Mouse (Mus musculus) adrenal gland, postnatal 4 days (tissue): ENCODE data around the gene Mzf1. TPM values are rescaled to one million over a fixed set of nuclear protein-coding genes. Genes with fewer than 3 reads are reported as not detected.

Source experiments
- DNase-seq, 2 experiments: peaks; one replicate each; pipeline ENCODE4 v3.0.0; 2021 to 2022; ENCODE audit warnings: low spot score in 2 of 2, mixed read lengths in 2 of 2
- total RNA-seq, 2 experiments: library from RNA; stranded (reverse); gene quantifications; 2 replicates each; pipeline ENCODE4 v1.2.3; 2021

Mzf1 gene
- total RNA-seq, 2 experiments from 2014 or later: 5.5 to 6.0 TPM

DNA sequence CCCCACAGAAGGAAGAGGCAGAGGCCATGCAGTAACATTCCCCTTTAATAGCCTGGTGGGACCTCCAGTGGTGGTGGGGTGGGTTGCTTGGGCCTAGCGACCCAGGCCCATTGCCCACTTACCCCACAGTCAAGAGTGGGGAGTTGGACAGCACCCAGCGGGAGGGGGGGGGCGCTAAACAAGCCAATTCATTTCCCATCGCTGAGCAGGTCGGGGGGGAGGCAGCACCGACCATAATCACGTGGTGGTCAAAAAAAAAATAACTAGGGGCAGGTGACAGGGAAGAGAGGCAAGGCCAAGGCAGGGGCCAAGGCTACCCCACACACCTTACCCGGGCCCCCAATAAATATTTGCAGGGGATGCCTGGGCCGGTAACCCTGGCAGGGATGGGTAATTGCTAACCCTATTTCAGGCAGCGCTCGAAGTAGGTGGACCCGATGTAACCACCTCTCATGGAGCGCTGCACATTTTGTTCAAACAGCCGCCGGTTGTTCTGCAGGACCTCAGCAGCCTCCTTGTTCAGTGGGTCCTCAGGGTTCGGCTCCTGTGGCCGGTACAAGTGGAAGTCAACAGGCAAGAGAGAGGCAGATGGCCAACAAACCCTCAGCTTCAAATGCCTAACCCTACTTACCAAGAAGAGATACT, 19.2 kb downstream of the Mzf1 start:
- no peak for DNase-seq

DNA sequence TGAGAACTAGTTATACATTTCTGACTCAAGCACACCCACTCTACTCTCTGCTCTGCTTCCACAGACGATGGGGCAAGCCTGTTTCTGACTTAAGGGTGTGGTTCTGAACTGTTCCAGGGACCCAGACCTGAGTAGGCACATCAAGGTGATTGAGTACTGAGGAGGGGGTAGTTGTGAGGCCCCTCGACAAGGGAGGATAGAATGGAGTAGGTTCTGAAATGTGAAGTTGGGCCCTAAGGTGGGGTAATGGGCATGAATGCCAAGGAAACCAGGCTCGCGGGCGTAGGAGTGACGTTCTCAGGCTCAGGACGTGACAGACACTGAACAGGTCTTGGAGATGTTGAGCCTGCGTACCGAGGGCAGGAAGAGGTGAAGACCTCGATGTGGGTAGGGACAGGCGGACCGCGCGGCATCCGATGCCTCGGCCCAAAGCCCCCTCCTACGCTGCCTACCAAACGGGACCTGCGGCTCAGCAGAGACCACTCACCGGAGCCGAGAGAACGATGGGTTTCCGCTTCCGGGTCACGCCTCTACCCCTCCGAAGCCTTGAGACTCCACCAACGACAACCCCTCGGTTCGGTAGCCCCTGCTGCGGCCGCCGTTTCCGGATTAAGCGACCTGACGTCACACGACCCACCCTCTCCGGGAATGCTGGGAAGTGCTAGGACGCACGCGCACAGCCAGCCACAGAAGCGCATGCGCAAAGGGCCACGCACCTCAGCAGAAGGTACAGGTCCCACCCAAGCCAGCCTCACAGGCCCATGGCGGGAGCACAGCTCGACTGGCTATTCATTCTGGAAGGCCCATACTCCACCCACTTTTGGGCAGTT, 20.2 kb downstream of the Mzf1 start, which contains the start of gene Chmp2a:
Chmp2a (minus strand) TSS at position 660 of the 830 bp plus-strand sequence.
- DNase-seq: peak; percentile 89 to 94

DNA sequence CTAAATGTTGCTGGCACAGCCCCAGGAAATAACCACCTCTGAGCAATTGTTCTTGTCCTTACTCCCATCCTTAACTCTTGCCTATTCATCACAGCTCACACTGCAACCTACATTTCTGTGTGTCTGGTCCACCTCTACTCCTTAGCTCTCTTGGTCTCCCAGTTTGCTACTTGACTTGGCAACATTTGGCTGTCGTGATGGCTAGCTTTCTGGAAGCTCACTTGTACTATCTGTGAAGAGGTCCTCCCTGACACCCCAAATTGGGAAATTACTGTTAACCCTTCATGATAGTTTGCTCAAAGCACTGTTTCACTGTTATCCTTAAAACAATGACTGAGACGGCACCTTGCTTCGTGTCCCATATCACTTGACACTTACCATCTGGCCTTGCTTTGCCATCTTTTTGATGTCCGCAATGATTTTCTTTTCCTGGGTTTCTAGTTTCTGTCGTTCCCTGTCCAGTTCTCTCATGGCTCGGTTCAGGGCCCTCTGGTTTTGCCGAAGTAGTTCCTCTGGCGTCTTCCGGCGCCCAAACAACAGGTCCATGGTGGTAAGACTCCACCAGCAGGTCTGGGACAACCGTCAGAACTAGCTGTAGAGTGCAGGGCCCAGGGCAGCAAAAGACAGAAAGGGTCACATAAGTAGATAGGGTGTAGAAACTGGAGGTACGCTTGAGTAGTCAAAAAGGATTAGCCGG, 21.0 kb downstream of the Mzf1 start:
- DNase-seq: no peak

DNA sequence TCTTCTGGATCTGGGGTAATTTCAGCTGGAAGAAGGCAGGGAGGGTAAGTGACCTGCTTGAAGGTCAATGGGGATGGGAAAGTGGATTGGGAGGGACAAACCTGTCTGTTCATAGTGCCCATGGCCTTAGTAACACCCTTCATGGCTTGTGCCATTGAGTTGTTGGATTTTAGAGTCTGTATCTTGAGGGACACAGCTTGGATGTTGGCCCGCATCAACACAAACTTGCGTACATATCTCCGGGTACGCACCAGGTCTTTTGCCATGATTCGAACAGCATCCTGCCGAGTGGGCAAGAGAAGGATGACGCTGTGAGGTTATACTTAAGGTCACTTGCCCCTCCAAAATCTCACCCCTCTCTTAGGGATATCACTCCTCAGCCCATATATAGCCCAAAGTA, 22.0 kb downstream of the Mzf1 start:
- no peak for DNase-seq

DNA sequence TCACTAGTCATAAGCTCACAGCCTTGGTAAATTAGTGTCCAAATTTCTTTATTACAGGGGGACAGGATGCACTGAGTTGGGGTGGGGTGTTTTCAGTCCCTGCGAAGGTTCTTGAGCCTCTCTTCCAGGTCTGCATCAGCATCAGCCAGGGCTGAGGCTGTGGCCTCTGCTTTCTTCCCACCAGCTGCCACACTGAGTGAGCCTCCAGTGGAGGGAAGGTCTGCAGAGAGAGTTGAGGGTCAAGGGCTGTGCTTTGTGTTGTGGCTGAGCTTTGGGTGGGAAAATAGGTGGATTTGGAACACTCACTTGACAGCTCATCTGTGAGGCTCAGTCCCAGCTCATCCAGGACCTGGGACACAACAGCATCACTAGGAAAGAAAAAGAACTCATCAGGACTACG, 22.6 kb downstream of the Mzf1 start:
- DNase-seq: no peak

DNA sequence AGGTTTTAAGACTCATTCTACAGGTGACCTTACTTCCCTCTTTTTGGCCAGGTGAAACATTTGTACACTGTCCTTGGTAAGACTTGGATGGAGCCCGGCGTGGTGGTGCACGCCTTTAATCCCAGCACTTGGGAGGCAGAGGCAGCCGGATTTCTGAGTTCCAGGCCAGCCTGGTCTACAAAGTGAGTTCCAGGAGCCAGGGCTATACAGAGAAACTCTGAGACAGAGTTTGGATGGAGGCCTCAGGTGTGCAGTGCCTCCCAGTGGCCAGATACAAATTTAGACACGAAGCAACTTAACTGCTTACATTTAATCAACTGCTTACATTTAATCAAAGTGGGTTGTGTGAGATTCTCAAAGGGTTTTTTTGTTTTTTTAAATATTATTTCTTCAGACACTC, 23.5 kb downstream of the Mzf1 start:
- no peak for DNase-seq

DNA sequence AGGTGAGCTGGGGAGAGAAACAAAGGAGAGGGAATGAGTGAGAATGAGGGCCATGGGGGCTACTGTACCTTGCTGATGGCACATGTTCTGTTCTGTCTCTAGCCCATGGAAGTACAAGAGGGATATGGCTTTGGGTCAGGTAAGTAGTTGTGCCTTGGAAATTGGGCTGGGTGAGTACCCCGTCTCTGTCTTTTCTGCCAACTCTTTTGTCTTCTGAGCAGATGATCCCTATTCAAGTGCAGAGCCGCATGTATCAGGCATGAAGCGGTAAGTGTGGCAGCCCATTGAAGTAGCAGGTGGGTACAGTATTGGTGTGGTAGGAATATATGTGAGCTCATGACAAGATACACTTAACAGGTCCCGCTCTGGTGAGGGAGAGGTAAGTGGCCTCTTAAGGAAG, 25.6 kb downstream of the Mzf1 start:
- no peak for DNase-seq

DNA sequence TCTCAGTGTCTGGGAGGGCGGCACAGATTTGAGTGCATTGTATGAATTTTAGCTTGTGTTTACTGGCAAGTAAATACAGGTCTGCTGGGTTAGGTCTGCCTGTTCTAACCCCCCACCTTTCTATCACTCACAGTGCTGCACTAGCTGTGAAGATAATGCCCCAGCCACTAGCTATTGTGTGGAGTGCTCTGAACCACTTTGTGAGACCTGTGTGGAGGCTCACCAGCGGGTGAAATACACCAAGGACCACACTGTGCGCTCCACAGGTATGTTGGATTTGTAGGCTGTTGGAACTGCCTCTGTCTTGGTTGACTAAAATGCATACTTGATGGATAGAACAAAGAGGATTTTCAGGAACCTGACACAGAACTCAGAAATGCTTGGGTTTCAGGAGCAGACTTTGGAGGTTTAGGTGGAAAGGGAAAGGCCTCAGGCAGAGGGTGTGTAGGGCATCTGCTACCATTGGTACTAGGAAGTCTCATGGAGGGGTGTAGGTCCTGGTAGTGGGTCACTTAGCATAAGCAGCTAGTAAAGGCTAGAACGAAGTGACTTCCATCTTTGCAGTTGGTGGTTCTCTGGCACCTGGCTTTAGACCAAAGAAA, 29.0 kb downstream of the Mzf1 start:
- DNase-seq: no peak

DNA sequence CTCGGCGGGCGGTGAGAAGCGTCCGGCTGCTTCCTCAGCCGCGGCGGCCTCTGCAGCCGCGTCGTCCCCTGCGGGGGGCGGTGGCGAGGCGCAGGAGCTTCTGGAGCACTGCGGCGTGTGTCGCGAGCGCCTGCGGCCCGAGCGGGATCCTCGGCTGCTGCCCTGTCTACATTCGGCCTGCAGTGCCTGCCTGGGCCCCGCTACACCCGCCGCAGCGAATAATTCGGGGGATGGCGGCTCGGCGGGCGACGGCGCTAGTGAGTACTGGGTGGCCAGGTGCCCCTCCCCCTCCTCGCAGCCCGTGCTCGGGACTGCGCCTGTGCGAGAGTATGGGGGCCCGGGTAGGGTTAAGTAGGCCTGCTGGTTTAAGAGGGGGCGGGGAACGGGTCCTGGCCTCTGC, 29.8 kb downstream of the Mzf1 start:
- peak; percentile 64 to 75 for DNase-seq

DNA sequence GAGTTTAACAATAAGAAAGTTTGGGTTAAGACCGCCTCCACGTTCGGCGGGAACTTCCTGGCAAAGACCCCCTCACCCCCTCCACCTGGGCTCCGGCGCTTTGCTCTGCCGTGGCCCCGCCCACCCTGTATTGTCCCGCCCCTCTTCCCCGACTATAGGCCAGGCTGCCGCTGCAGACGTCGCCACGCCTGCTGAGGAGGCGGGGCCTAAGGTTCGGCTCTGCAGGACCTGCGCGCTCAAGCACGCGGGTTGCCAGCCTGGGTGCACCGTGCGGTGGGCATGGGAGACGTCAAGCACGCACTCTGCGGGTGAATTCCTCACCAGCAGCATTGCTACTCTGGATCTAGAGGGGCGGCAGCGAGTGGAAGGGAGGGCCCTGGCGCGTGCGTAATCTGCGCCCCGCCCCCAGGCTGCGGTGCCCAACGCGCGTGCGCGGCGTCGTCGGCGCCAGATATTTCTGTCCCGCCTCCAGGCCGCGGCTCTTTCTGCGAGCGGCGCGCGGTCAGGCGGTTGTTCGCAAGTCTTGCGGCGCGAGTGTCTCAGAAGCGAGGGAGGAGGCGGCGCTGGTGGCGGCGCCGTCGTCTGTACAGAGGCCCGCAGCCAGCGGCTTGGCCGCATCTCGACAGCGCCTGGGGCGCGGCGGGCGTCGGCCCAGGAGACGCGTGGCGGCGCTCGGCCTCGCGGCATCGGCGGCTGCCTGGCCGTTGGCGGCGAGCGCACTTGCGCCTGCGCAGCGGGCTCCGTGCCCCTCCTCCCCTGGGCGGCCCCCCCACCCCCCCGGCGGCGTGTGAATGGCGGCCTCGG, 30.4 kb downstream of the Mzf1 start:
- DNase-seq: peak; percentile 91 to 92

DNA sequence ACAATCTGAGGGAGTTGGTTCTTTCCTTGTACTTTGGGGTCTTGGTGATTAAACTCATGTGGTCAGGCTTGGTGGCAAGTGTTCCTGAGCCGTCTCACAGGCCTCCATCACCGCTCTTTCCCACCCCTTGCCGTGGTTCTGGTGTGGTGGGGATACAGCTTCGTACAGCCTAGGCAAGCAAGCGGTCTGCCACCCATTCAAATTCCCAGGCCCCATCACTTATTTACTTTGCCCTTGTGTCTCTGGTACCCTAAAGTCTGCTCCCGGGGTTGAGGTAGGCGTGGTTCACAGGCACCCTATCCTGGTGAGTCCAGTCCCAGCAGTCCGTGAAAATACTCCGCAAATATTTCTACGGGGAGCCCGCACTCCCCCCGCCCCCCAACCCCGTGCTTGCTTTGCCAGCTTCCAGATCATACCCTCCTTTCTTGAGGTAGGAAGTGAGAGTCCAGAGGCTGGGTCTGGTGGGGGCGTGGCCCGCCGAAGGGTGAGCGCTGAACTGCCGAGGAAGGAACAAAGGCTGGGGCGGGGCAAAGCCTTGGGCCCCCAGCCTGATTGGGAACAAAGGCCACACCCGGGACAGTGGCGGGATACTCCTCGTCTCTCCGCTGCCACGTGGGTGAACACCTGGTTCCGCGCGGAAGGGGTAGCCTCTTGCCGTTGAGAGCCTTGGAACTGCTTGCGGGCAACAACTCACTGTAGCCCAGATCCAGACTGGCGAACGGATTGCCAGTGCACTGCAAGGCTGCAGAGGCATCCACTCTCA, 31.6 kb downstream of the Mzf1 start:
- peak in 1 of 2 experiments; percentile 51 for DNase-seq

DNA sequence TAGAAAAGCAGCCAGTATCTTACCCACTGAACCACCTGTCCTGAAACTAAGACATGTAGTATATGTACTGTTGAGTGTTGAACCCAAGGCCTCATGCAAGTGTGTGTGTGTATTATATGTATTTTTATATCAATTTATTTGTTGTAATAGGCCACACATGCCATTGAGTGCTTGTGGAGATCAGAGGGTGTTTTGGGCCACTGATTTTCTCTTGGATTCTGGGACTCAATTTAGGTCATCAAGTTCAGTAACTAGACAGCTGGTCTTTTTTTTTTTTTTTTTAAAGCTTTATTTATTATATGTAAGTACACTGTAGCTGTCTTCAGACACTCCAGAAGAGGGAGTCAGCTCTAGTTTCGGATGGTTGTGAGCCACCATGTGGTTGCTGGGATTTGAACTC, 39.3 kb downstream of the Mzf1 start:
- DNase-seq: no peak

DNA sequence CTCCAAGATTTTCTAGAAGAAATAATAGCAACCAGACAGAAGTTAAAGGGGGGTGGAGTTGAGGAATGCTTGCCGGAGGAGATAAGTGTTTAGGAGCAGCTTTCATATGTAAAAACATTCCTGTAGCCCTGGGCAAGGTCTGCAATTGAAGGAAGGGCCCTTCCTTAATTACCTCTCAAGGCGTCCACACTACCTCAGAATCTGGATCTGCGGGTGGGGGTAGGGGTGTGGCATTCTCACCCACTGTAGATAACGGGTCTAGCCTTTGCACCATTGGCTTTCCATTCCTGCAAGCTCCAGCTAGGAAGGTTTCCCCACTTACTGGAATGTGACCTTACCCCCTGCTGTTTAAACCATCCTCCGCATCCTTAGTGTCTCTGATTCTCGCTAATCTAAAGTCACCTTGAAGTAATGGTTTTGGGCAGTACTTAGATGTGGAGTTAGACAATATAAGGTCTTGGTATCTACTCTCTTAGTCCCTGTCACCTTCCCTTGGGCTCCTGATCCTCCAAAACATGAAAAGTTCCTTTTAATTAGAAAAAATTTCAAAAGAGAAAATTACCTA, 40.2 kb downstream of the Mzf1 start:
- DNase-seq: no peak

DNA sequence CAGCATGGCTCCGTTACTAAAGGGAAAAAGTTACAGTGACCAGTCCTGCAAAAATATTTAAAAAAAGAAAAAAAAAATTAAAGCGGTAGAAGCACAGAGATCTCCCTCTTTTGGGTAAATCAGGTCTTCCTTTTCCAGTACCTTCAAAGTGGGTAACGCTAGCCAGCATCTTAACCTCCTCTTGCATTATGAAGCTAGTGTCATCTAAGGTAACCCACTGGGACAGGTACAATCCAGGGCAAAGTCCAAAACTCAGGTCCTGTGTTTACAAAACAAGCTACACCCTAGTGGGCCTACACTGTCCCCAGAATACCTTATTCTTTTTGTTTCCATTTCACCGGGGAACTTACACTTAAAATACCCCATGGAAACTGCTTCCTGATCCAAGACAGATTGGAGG, 40.9 kb downstream of the Mzf1 start:
- no peak for DNase-seq

DNA sequence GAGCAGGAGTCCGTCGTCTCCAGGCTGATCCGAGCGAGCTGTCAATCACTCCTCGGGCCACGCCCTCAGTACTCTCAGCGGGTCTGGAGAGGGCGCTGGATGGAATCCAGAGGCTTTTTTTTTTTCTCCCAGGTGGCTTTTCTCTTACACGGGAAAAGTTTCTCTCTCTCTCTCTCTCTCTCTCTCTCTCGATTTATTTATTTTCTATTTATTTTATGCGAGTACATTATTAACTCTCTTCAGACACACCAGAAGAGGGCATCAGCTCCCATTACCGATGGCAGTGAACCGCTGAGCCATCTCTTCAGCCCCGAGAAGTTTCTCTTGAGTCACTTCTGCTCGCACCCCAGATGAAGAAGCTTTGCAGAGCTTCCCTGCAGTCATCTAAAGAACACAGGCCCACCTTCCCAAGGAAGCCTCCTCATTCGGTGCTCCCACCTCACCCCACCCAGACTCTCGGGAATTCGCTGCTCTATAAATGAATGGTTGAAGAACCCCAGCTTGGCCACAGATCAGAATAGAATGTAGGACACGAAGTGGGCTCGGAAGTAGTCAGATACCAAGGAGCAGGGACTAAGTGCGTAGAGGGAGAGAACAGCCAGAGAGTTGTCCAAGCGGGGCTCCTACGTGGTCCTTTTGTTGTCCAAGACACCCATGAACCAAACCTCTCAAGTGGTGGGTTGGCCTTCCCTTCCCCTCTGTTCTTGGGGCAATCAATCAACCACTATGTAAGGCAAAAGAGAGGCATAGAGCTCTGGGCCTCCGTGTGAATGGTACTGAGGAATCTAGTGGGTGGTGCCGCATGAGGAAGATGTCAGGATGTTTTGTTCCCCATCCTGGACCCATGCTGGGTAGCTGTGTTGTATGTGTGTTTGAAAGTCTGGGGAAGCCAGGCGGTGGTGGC, 44.3 kb downstream of the Mzf1 start, which contains the start of gene Zbtb45:
Zbtb45 (minus strand) TSS at position 30 of the 904 bp plus-strand sequence.
- DNase-seq: no peak

DNA sequence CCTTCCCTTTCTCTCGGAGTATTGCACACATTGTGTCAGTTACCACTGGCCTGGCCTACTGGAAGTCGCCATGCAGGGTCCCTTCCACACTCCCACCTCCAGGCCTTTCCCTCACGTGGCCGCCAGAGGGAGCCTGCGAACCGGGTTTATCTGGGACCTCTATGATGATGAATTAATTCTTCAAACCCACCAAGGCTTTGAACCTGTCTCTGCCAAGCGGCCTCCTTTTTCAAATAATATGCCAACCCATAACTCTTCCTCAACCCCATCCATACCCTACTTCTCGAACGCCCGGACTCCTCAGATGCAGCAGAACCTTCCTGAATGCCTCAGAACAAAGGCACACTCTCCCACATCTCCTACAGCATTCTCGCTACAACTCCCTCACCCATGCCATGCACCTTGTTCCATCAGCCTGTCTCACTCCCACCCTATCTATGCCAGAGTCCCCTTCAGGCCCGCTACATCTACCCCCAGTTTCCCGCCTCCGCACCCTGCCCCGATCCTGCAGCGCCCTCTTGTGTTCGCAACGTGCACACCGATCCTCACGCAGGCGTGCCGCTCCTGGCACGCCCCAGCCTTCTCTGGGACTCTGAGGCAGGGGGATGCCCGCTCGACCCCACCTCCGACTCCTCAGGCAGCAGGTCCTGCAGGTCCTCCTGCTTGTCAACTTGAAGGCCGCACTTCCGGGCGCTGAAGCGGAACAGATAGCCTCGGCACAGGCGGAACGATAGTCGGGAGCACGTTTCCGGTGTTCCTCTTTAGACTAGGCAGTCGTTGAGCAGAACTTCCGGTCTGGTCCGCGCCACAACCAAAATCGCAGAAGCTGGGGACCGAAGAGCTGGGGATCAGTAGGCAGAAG, 45.2 kb downstream of the Mzf1 start:
- peak; percentile 66 to 84 for DNase-seq

DNA sequence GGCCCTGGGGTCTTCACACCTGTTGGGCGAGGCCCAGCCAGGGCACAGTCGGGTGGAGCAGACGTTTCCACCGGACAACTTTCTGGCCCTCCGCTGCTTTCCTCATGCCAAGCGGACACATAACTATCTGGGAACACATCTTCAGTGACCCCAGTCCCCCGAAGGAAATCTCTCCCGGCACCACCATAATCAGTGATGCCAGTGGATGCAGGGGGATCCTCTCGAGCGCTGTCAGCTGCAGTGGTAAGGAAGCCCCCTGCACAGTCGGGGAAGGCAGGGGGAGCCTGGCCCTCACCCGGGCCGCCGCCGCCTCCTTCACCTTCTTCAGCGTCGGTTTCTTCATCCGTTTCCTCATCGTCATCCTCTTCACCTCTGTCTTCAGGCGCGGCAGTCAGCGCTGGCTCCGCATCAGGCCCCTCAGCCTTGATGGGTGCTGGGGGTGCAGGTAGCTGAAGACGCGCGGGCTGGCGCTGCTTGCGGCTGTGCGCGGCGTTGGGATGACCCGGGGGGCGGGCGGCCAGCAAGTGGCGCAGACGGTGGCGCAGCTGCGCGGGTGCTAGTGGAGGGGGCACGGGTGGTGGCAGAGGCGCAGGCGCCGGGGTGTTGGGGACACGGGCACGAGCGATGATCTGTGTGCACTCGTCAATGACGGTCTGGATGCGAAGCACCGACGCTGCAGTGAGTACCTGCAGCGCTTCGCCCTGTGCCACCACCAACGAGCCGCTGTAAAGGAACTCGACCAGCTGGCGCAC, 47.0 kb downstream of the Mzf1 start:
- no peak for DNase-seq
